Mouse (Mus musculus): ENCODE measurements around the gene Senp7. TPM values are rescaled to one million over a fixed set of nuclear protein-coding genes. Genes with fewer than 3 reads are reported as not detected.
"Not testable (repeated sequence)": the region's sequence is repeated elsewhere in the genome, so short reads cannot be mapped to it uniquely, and the experiment has no call there.

Gene Senp7
- polyA plus RNA-seq, 1 experiment from 2014 or later: 10.5 TPM

- Histone ChIP-seq H3K9me3 (ENCODE audit: control insufficient read depth) (no peaks in the 10 kb centered on the region), H3K4me3 (ENCODE audit: low read depth, low read length) (no peak overlapping the region), H3K36me3 (ENCODE audit: control insufficient read depth, insufficient read depth) (peaks cover 6% of the 10 kb centered on the region; the same call in 1 of the 2 replicates), H3K4me1 (replicated peaks; ENCODE audit: control insufficient read depth, insufficient read depth, low read length) (no peaks in the 10 kb centered on the region), H3K4me2 (replicated peaks; ENCODE audit: low read depth) (no peak overlapping the region), H3K27ac (ENCODE audit: low read depth, low read length) (no peak overlapping the region), H3K27me3 (replicated peaks; ENCODE audit: control insufficient read depth, insufficient read depth, low read length) (no peaks in the 10 kb centered on the region), H3K9ac (ENCODE audit: low read depth, low read length) (no peak overlapping the region)
- TF ChIP-seq CTCF (IDR thresholded peaks at IDR 0.05; ENCODE audit: low read depth): no peak
- 96% methylated on average over 2 of the region's 2 CpGs for WGBS
- no peak for ATAC-seq
These were observed 38.2 kb downstream of the Senp7 start for GRCm38 (mm10) chr16:56086336-56086735.

GRCm38 (mm10) chr16:56090385-56090784 lies 42.2 kb downstream of the Senp7 start:
- H3K27me3 ChIP-seq (replicated peaks; ENCODE audit: control insufficient read depth, insufficient read depth, low read length): no peaks in the 10 kb centered on the region
- ATAC-seq: no peak
- H3K4me1 ChIP-seq (replicated peaks; ENCODE audit: control insufficient read depth, insufficient read depth, low read length): no peaks in the 10 kb centered on the region
- H3K4me2 ChIP-seq (replicated peaks; ENCODE audit: low read depth): no peak overlapping the region
- no peak overlapping the region for H3K27ac ChIP-seq (ENCODE audit: low read depth, low read length)
- H3K36me3 ChIP-seq (ENCODE audit: control insufficient read depth, insufficient read depth): peaks cover 9% of the 10 kb centered on the region; the same call in 1 of the 2 replicates
- TF ChIP-seq CTCF (IDR thresholded peaks at IDR 0.05; ENCODE audit: low read depth): no peak
- 91% methylated on average over 2 of the region's 2 CpGs for WGBS
- no peak overlapping the region for H3K9ac ChIP-seq (ENCODE audit: low read depth, low read length)
- H3K9me3 ChIP-seq (ENCODE audit: control insufficient read depth): no peaks in the 10 kb centered on the region
- no peak overlapping the region for H3K4me3 ChIP-seq (ENCODE audit: low read depth, low read length)

- not testable (repeated sequence) for H3K9me3 ChIP-seq (ENCODE audit: control insufficient read depth); H3K4me1 ChIP-seq (replicated peaks; ENCODE audit: control insufficient read depth, insufficient read depth, low read length); H3K27me3 ChIP-seq (replicated peaks; ENCODE audit: control insufficient read depth, insufficient read depth, low read length); ATAC-seq; H3K4me3 ChIP-seq (ENCODE audit: low read depth, low read length); H3K4me2 ChIP-seq (replicated peaks; ENCODE audit: low read depth); H3K9ac ChIP-seq (ENCODE audit: low read depth, low read length); H3K27ac ChIP-seq (ENCODE audit: low read depth, low read length)
- peaks cover 20% of the 10 kb centered on the region; the same call in 1 of the 2 replicates for H3K36me3 ChIP-seq (ENCODE audit: control insufficient read depth, insufficient read depth)
These were observed 48.4 kb downstream of the Senp7 start for GRCm38 (mm10) chr16:56096401-56097018.

GRCm38 (mm10) chr16:56115706-56116105 lies 67.6 kb downstream of the Senp7 start:
- Histone ChIP-seq H3K36me3 (ENCODE audit: control insufficient read depth, insufficient read depth) (peaks cover 18% of the 10 kb centered on the region), H3K4me1 (replicated peaks; ENCODE audit: control insufficient read depth, insufficient read depth, low read length) (no peaks in the 10 kb centered on the region), H3K9ac (ENCODE audit: low read depth, low read length) (no peak overlapping the region), H3K27ac (ENCODE audit: low read depth, low read length) (no peak overlapping the region), H3K4me2 (replicated peaks; ENCODE audit: low read depth) (no peak overlapping the region), H3K27me3 (replicated peaks; ENCODE audit: control insufficient read depth, insufficient read depth, low read length) (no peaks in the 10 kb centered on the region), H3K9me3 (ENCODE audit: control insufficient read depth) (no peaks in the 10 kb centered on the region), H3K4me3 (ENCODE audit: low read depth, low read length) (no peak overlapping the region)
- WGBS: 85% methylated on average over 3 of the region's 3 CpGs
- TF ChIP-seq CTCF (IDR thresholded peaks at IDR 0.05; ENCODE audit: low read depth): no peak
- no peak for ATAC-seq

GRCm38 (mm10) chr16:56116155-56116554 lies 68.0 kb downstream of the Senp7 start:
- no peak for TF ChIP-seq CTCF (IDR thresholded peaks at IDR 0.05; ENCODE audit: low read depth)
- H3K36me3 ChIP-seq (ENCODE audit: control insufficient read depth, insufficient read depth): peaks cover 21% of the 10 kb centered on the region
- no peak overlapping the region for H3K27ac ChIP-seq (ENCODE audit: low read depth, low read length)
- no peak overlapping the region for H3K4me3 ChIP-seq (ENCODE audit: low read depth, low read length)
- H3K9ac ChIP-seq (ENCODE audit: low read depth, low read length): no peak overlapping the region
- H3K27me3 ChIP-seq (replicated peaks; ENCODE audit: control insufficient read depth, insufficient read depth, low read length): no peaks in the 10 kb centered on the region
- H3K4me2 ChIP-seq (replicated peaks; ENCODE audit: low read depth): no peak overlapping the region
- ATAC-seq: no peak
- no peaks in the 10 kb centered on the region for H3K4me1 ChIP-seq (replicated peaks; ENCODE audit: control insufficient read depth, insufficient read depth, low read length)
- 78% methylated on average over 5 of the region's 5 CpGs for WGBS
- H3K9me3 ChIP-seq (ENCODE audit: control insufficient read depth): no peaks in the 10 kb centered on the region

- no peaks in the 10 kb centered on the region for H3K27me3 ChIP-seq (replicated peaks; ENCODE audit: control insufficient read depth, insufficient read depth, low read length)
- no peak overlapping the region for H3K27ac ChIP-seq (ENCODE audit: low read depth, low read length)
- no peak overlapping the region for H3K9ac ChIP-seq (ENCODE audit: low read depth, low read length)
- ATAC-seq: no peak
- H3K36me3 ChIP-seq (ENCODE audit: control insufficient read depth, insufficient read depth): peaks cover 16% of the 10 kb centered on the region
- WGBS: 89% methylated on average over 10 of the region's 10 CpGs
- no peaks in the 10 kb centered on the region for H3K9me3 ChIP-seq (ENCODE audit: control insufficient read depth)
- H3K4me2 ChIP-seq (replicated peaks; ENCODE audit: low read depth): no peak overlapping the region
- no peak overlapping the region for H3K4me3 ChIP-seq (ENCODE audit: low read depth, low read length)
- TF ChIP-seq CTCF (IDR thresholded peaks at IDR 0.05; ENCODE audit: low read depth): no peak
- no peaks in the 10 kb centered on the region for H3K4me1 ChIP-seq (replicated peaks; ENCODE audit: control insufficient read depth, insufficient read depth, low read length)
These were observed 69.4 kb downstream of the Senp7 start for GRCm38 (mm10) chr16:56117327-56118180.

All from intestine, postnatal 0 days (tissue).